Mouse (Mus musculus) forebrain, embryonic 14.5 days (tissue): Measurements from ENCODE around the gene Inpp5a. TPM values are rescaled to one million over a fixed set of nuclear protein-coding genes. Genes with fewer than 3 reads are reported as not detected.

Source experiments
- ATAC-seq: fragments of 200-750 bp; cut with Nextera tagmentation; 2 replicates; pipeline ENCODE4 v1.8.0; 2017; ENCODE audit warnings: mild to moderate bottlenecking, moderate library complexity
- DNase-seq: peaks from one replicate; pipeline ENCODE4 v3.0.0-alpha.2; 2015; ENCODE audit warnings: low spot score
- H3K27ac ChIP-seq: fragments of 300-500 bp; sonication (generic); 2 replicates; pipeline ENCODE4 v1.5.1; 2014; ENCODE audit warnings: low read depth, mild to moderate bottlenecking, control low read depth, low read length, moderate library complexity
- H3K27me3 ChIP-seq: fragments of 300-500 bp; sonication (generic); replicated peaks from 2 replicates; pipeline ENCODE4 v1.6.1; 2014; ENCODE audit warnings: low read length, control low read depth, mixed read lengths; ENCODE audit not compliant: control insufficient read depth, insufficient read depth
- H3K36me3 ChIP-seq: fragments of 300-500 bp; sonication (generic); 2 replicates; pipeline ENCODE4 v1.6.1; 2014; ENCODE audit warnings: low read length, control low read depth; ENCODE audit not compliant: control insufficient read depth, insufficient read depth
- H3K4me1 ChIP-seq: fragments of 300-500 bp; sonication (generic); 2 replicates; pipeline ENCODE4 v1.6.1; 2014; ENCODE audit warnings: antibody characterized with exemption, low read length, control low read depth; ENCODE audit not compliant: control insufficient read depth, insufficient read depth
- H3K4me2 ChIP-seq: fragments of 300-500 bp; sonication (generic); 2 replicates; pipeline ENCODE4 v1.6.1; 2014; ENCODE audit warnings: mild to moderate bottlenecking, control low read depth, low read length
- H3K4me3 ChIP-seq: fragments of 300-500 bp; sonication (generic); 2 replicates; pipeline ENCODE4 v1.5.1; 2014; ENCODE audit warnings: low read depth, low read length, control low read depth
- H3K9ac ChIP-seq: fragments of 300-500 bp; sonication (generic); 2 replicates; pipeline ENCODE4 v1.6.1; 2014; ENCODE audit warnings: mild to moderate bottlenecking, low read length, control low read depth, moderate library complexity
- H3K9me3 ChIP-seq: fragments of 300-500 bp; sonication (generic); replicated peaks from 2 replicates; pipeline ENCODE4 v1.6.1; 2016; ENCODE audit warnings: low read length, control low read depth, mixed read lengths; ENCODE audit not compliant: control insufficient read depth
- WGBS: fragments of 180-500 bp; shearing (Covaris S2); extraction: QIAGEN DNeasy Blood & Tissue Kit; methylation state at CpG from one replicate; pipeline ENCODE4 v1.1.7; 2014; 5-methylcytosine and 5-hydroxymethylcytosine counted together
- polyA plus RNA-seq: library from polyadenylated mRNA; unstranded; fragments of >200 nt; fragmentation: Nextera tagmentation; extraction: Ambion mirVana; gene quantifications from 2 replicates; pipeline ENCODE4 v1.2.1, GENCODE M21; 2014

Inpp5a gene
- polyA plus RNA-seq, 1 experiment from 2014 or later = 13.0 TPM

- H3K4me3 ChIP-seq = no peak overlapping the region
- no peak overlapping the region for H3K27ac ChIP-seq
- ATAC-seq (no peak), DNase-seq (no peak)
- H3K9ac ChIP-seq = no peak overlapping the region
- peaks cover 35% of the 10 kb centered on the region for H3K27me3 ChIP-seq
- H3K4me1 ChIP-seq = peaks cover 19% of the 10 kb centered on the region
- 76% methylated on average over 4 of the region's 4 CpGs for WGBS
- 0 out of 2 replicates have a peak, but pooled peaks cover 2% of the 10 kb centered on the region for H3K36me3 ChIP-seq
- no peaks in the 10 kb centered on the region for H3K9me3 ChIP-seq
- no peak overlapping the region for H3K4me2 ChIP-seq
Observed at GRCm38 (mm10) chr7:139531428-139531801, 142.5 kb downstream of the Inpp5a start.

DNA sequence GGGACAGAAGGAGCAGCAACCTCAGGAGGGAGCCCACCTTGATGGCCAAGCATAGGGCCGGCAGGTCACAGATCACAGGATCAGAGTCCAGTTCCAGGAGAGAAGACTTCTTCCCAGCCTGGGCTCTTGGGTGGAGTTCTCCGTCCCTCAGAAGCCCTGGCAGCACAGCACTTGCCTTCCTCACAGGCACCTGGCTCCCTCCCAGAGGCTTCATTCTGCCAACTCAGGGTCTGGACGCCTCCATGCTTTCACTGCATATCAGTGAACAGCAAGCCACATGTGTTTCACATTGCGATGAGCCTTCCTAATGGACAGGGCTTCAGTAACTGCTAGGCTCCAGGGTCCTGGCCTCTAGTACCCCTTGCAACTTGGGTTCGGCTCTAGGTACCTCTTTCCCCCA is 147.4 kb downstream of the Inpp5a start:
- Histone ChIP-seq H3K9me3 (no peaks in the 10 kb centered on the region), H3K27me3 (peaks cover 36% of the 10 kb centered on the region), H3K36me3 (no peaks in the 10 kb centered on the region), H3K9ac (no peak overlapping the region), H3K4me2 (no peak overlapping the region), H3K27ac (no peak overlapping the region), H3K4me3 (no peak overlapping the region), H3K4me1 (0 out of 2 replicates have a peak, but pooled peaks cover 4% of the 10 kb centered on the region)
- DNase-seq (no peak), ATAC-seq (no peak)
- 84% methylated on average over 5 of the region's 5 CpGs for WGBS

DNA sequence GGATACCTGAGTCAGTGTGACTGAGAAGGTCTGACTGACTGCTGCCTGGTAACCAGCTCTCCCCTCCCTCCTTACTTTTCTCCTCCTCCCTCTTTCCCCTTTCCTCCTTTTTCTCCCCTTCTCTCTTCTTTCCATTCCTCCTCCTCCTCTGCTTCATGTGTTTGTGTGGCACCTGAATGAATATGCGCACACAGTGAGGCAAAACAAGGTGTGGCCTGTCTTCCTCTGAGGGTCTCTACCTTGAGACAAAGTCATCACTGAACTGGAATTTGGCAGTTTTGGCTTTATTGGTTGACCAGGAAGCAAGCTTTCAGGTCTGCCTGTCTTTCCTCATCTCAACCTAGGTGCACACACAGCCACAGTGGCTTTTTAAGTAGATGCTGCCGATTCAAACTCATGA is 147.9 kb downstream of the Inpp5a start:
- no peak overlapping the region for H3K4me2 ChIP-seq
- no peak overlapping the region for H3K4me3 ChIP-seq
- H3K27me3 ChIP-seq = peaks cover 38% of the 10 kb centered on the region
- ATAC-seq (no peak), DNase-seq (no peak)
- no peaks in the 10 kb centered on the region for H3K9me3 ChIP-seq
- no peaks in the 10 kb centered on the region for H3K36me3 ChIP-seq
- no peaks in the 10 kb centered on the region for H3K4me1 ChIP-seq
- H3K27ac ChIP-seq = no peak overlapping the region
- H3K9ac ChIP-seq = no peak overlapping the region
- WGBS = 89% methylated on average over 2 of the region's 2 CpGs

- H3K4me1 ChIP-seq = no peaks in the 10 kb centered on the region
- H3K4me2 ChIP-seq = no peak overlapping the region
- no peak overlapping the region for H3K27ac ChIP-seq
- H3K9ac ChIP-seq = no peak overlapping the region
- no peak for DNase-seq
- peaks cover 38% of the 10 kb centered on the region for H3K27me3 ChIP-seq
- H3K4me3 ChIP-seq = no peak overlapping the region
- 93% methylated on average over 9 of the region's 9 CpGs for WGBS
- no peaks in the 10 kb centered on the region for H3K36me3 ChIP-seq
- no peaks in the 10 kb centered on the region for H3K9me3 ChIP-seq
- ATAC-seq = no peak
Observed at GRCm38 (mm10) chr7:139537831-139538230, 148.9 kb downstream of the Inpp5a start.

- 77% methylated on average over 2 of the region's 2 CpGs for WGBS
- ATAC-seq (no peak), DNase-seq (peak; percentile 46)
- Histone ChIP-seq H3K9me3 (no peaks in the 10 kb centered on the region), H3K9ac (no peak overlapping the region), H3K4me1 (no peaks in the 10 kb centered on the region), H3K27ac (no peak overlapping the region), H3K27me3 (peaks cover 35% of the 10 kb centered on the region; the same call in 1 of the 2 replicates), H3K4me3 (no peak overlapping the region), H3K4me2 (no peak overlapping the region), H3K36me3 (no peaks in the 10 kb centered on the region)
Observed at GRCm38 (mm10) chr7:139538541-139538940, 149.6 kb downstream of the Inpp5a start.

DNA sequence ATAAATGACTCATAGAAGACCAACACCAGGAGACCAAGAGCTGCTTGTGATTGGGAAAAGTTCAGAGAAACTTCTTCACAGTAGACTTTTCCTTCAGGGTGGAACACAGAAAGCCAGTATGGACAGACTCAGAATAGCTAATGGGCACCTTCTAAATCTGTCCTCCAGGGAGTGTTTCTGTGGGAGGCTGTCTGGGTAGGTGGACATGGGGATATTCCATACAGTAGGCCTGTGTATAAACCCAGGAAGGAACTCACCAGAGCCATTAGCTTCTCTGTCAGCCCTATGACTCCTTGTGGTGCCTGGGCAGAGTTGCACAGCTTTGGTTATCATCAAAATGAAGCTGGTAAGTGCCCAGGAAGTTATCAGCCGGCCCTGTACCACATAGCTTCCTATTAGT is 151.7 kb downstream of the Inpp5a start:
- Histone ChIP-seq H3K4me1 (peaks cover 12% of the 10 kb centered on the region), H3K4me3 (no peak overlapping the region)
- WGBS = 87% methylated on average over 1 of the region's 1 CpGs

GRCm38 (mm10) chr7:139541422-139541821 is 152.5 kb downstream of the Inpp5a start:
- no peak overlapping the region for H3K27ac ChIP-seq
- peaks cover 16% of the 10 kb centered on the region for H3K4me1 ChIP-seq
- H3K9ac ChIP-seq = no peak overlapping the region
- H3K9me3 ChIP-seq = no peaks in the 10 kb centered on the region
- peaks cover 34% of the 10 kb centered on the region; the same call in 1 of the 2 replicates for H3K27me3 ChIP-seq
- H3K4me3 ChIP-seq = no peak overlapping the region
- no peak for ATAC-seq
- H3K4me2 ChIP-seq = no peak overlapping the region
- no peak for DNase-seq
- no peaks in the 10 kb centered on the region for H3K36me3 ChIP-seq
- WGBS = 93% methylated on average over 6 of the region's 6 CpGs

More for the DNA sequence above, 151.7 kb downstream of the Inpp5a start:
- Histone ChIP-seq H3K27me3 (peaks cover 35% of the 10 kb centered on the region; the same call in 1 of the 2 replicates), H3K36me3 (no peaks in the 10 kb centered on the region), H3K9me3 (no peaks in the 10 kb centered on the region), H3K27ac (no peak overlapping the region), H3K9ac (no peak overlapping the region), H3K4me2 (no peak overlapping the region)
- DNase-seq (no peak), ATAC-seq (no peak)

- Histone ChIP-seq H3K4me1 (peaks cover 16% of the 10 kb centered on the region), H3K4me3 (no peak overlapping the region), H3K9me3 (no peaks in the 10 kb centered on the region), H3K4me2 (peak overlapping the region; percentile 18; the same call in 1 of the 2 replicates), H3K27ac (peak overlapping the region; percentile 56; the same call in 1 of the 2 replicates), H3K36me3 (no peaks in the 10 kb centered on the region), H3K9ac (no peak overlapping the region), H3K27me3 (peaks cover 45% of the 10 kb centered on the region)
- ATAC-seq (peak; percentile 97), DNase-seq (peak; percentile 90)
- 9% methylated on average over 12 of the region's 12 CpGs for WGBS
Observed at GRCm38 (mm10) chr7:139544706-139545625, 156.1 kb downstream of the Inpp5a start.

DNA sequence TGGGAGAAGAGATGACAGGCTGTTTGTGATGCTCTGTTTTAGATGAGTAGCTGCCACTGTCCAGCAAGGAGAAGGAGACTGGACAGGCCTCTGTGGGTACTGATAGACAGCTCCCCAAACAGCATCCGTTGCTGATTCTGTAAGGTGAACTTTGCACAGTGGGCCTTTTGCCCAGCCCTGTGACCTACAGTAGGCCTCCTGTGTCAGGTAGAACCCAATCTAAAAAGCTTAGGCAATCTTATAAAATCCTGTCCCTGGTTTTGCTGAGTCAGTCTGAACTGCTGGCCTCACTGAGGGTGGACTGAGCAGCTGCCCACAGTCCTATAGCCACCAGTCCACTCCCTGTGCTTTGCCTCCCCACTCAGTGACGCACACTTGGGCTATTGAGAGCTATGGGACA is 158.4 kb downstream of the Inpp5a start:
- DNase-seq (no peak), ATAC-seq (no peak)
- Histone ChIP-seq H3K4me2 (no peak overlapping the region), H3K27me3 (peaks cover 33% of the 10 kb centered on the region), H3K9ac (no peak overlapping the region), H3K36me3 (no peaks in the 10 kb centered on the region), H3K4me3 (no peak overlapping the region), H3K4me1 (peaks cover 16% of the 10 kb centered on the region), H3K27ac (no peak overlapping the region), H3K9me3 (no peaks in the 10 kb centered on the region)
- WGBS = 95% methylated on average over 2 of the region's 2 CpGs
